Comparison of ENCODE assay signal across 8 mouse cellular contexts in genomic region chr1:151426947-151427600, GRCm38 (mm10). TPM values are rescaled to one million over a fixed set of nuclear protein-coding genes. Genes with fewer than 3 reads are reported as not detected.
A peak's percentile ranks its signal among the peaks of the same experiment; 100 is the strongest.
DNase-seq lines count a peak whose midpoint lies in the region; ATAC-seq lines count a peak whose summit lies in the region.

No protein-coding gene starts in this region.

- H3K4me2 ChIP-seq in hindbrain, embryonic 15.5 days: peak overlapping the region; percentile 66

- peak; percentile 21 for DNase-seq in kidney, adult 9 months
- DNase-seq in kidney, postnatal 25 days: no peak
- peak; percentile 44 for DNase-seq in c-Kit-positive CD71-positive TER-119-negative erythroid progenitor cells, embryonic 14.5 days (ENCODE audit: low read depth)
- DNase-seq in lung, postnatal 25 days (ENCODE audit: low spot score): peak; percentile 69
- no peak for DNase-seq in left cerebral cortex, adult 18-20 months (ENCODE audit: low spot score in 2 of 2)
- no peak for DNase-seq in left cerebral cortex, adult 8-10 months (ENCODE audit: low spot score in 2 of 2)

- H3K27ac ChIP-seq in hindbrain, embryonic 15.5 days (replicated peaks): no peak overlapping the region

- peaks cover 21% of the 10 kb centered on the region for H3K4me1 ChIP-seq in hindbrain, embryonic 15.5 days (replicated peaks)

- H3K4me3 ChIP-seq in hindbrain, embryonic 15.5 days: peak overlapping the region; percentile 61

- ATAC-seq in hindbrain, embryonic 15.5 days (ENCODE audit: low FRiP score, low read depth): no peak
- ATAC-seq in erythroid progenitor cell, adult 5-6 weeks (replicated peaks; ENCODE audit: low FRiP score, poor library complexity, severe bottlenecking): no peak

- WGBS in hindbrain, embryonic 15.5 days: 36% methylated on average over 7 of the region's 7 CpGs

- no peaks in the 10 kb centered on the region for H3K27me3 ChIP-seq in hindbrain, embryonic 15.5 days

- H3K9me3 ChIP-seq in hindbrain, embryonic 15.5 days: no peaks in the 10 kb centered on the region

- peak overlapping the region; percentile 66; the same call in 1 of the 2 replicates for H3K9ac ChIP-seq in hindbrain, embryonic 15.5 days

- peaks cover 4% of the 10 kb centered on the region; the same call in 1 of the 2 replicates for H3K36me3 ChIP-seq in hindbrain, embryonic 15.5 days

RNA-seq across cellular contexts. Expression of gene Swt1, which starts 1.2 kb away (rescaled TPM):
- 11.5 and 17.9 TPM in 2 replicates for polyA plus RNA-seq in hindbrain, embryonic 15.5 days (2015; fragmentation: Nextera tagmentation; extraction: Ambion mirVana)
- total RNA-seq in erythroid progenitor cell, adult 5-6 weeks (2015; ENCODE audit: low replicate concordance): 65.2 and 94.7 TPM in 2 replicates
- 51.4 and 60.2 TPM in 2 replicates for total RNA-seq in erythroid progenitor cell, adult 5-6 weeks (2017; ENCODE audit: low replicate concordance)
- total RNA-seq in left cerebral cortex, adult 18-20 months (2021): 10 to 100 TPM; 12.2 to 14.3 TPM
- 10 to 100 TPM; 12.2 to 17.1 (median 13.4) TPM for total RNA-seq in left cerebral cortex, adult 8-10 months (2022)

RNA-seq across cellular contexts. Expression of gene Trmt1l, which starts 1.3 kb away (rescaled TPM):
- polyA plus RNA-seq in hindbrain, embryonic 15.5 days (2015; fragmentation: Nextera tagmentation; extraction: Ambion mirVana): 44.9 and 45.1 TPM in 2 replicates
- 23.8 and 27.7 TPM in 2 replicates for total RNA-seq in erythroid progenitor cell, adult 5-6 weeks (2015; ENCODE audit: low replicate concordance)
- total RNA-seq in erythroid progenitor cell, adult 5-6 weeks (2017; ENCODE audit: low replicate concordance): 19.1 and 20.2 TPM in 2 replicates
- total RNA-seq in left cerebral cortex, adult 18-20 months (2021): 10 to 100 TPM; 27.3 to 30.5 TPM
- total RNA-seq in left cerebral cortex, adult 8-10 months (2022): 10 to 100 TPM; 27.5 to 29.1 (median 28.5) TPM

Comparison
In these comparisons a context has a peak if more than half of its experiments do, and no peak if none do; other contexts are left out.
1. DNase-seq: peak in kidney, adult 9 months (single experiment), c-Kit-positive CD71-positive TER-119-negative erythroid progenitor cells, embryonic 14.5 days (single experiment) and lung, postnatal 25 days (single experiment); none in kidney, postnatal 25 days (0 of 2), left cerebral cortex, adult 18-20 months (0 of 2) and left cerebral cortex, adult 8-10 months (0 of 2).